Mouse (Mus musculus) myocyte (in vitro differentiated cells): ENCODE measurements around the gene Lingo3.

Source experiments
- MAX ChIP-seq: IDR thresholded peaks from one replicate; pipeline ENCODE4 v1.6.1; 2011; ENCODE audit warnings: low read depth, mild to moderate bottlenecking, control low read depth
- POLR2A ChIP-seq: IDR thresholded peaks from one replicate; pipeline ENCODE4 v1.6.1; 2011; ENCODE audit warnings: low read depth, mild to moderate bottlenecking, control low read depth, moderate library complexity; ENCODE audit not compliant: insufficient read length
- POLR2AphosphoS2 ChIP-seq: IDR thresholded peaks from one replicate; pipeline ENCODE4 v1.6.1; 2011; ENCODE audit warnings: low read depth, control low read depth; ENCODE audit not compliant: insufficient read length

- TF ChIP-seq POLR2A = no peak
- TF ChIP-seq MAX = no peak
- TF ChIP-seq POLR2AphosphoS2 = peak; percentile 73
These were observed 12.7 kb downstream of the Lingo3 start for GRCm38 (mm10) chr10:80831136-80831535.
